Mouse (Mus musculus) ES-Bruce4 (cell line): ENCODE data around the gene Erv3.

Experiments used
- CTCF ChIP-seq: IDR thresholded peaks from one replicate; pipeline ENCODE4 v1.8.1; 2011; ENCODE audit warnings: low read depth, low read length
- EP300 ChIP-seq: IDR thresholded peaks from 2 replicates; pipeline ENCODE4 v1.6.1; 2011; ENCODE audit warnings: low read depth, low read length; ENCODE audit not compliant: insufficient read depth
- POLR2A ChIP-seq: IDR thresholded peaks from one replicate; pipeline ENCODE4 v1.8.1; 2011; ENCODE audit warnings: low read length; ENCODE audit not compliant: insufficient read depth

DNA sequence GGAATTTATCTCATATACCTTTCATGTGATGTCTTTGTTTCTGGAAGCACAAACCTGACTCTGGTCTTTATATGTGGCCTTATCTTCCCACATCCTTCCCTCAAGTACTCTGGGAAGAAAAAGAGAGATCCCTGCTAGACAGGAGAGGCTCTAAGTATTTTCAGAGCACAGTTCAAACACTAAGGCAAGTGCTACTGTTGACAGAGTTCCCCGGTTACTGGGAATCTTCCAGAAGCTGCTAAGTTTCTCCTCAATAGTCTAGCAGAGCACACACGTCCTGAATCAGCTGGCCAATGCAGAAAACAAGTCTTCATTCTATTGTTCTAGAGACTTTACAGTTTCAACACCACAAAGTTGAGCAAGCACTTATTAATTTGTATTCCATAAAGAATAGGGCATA, 12.7 kb downstream of the Erv3 start:
- no peak for TF ChIP-seq CTCF
- no peak for TF ChIP-seq EP300
- no peak for TF ChIP-seq POLR2A
